Mouse (Mus musculus) olfactory bulb, adult 2 months (tissue): ENCODE data around the gene Camk1.

Source experiments
- CTCF ChIP-seq: fragments of 200-500 bp; IDR thresholded peaks from 2 replicates; pipeline ENCODE4 v1.5.1; 2012; ENCODE audit warnings: low read depth, mild to moderate bottlenecking, low read length, moderate library complexity; ENCODE audit not compliant: insufficient read depth
- POLR2A ChIP-seq: fragments of 200-500 bp; IDR thresholded peaks from 2 replicates; pipeline ENCODE4 v1.6.1; 2012; ENCODE audit warnings: mild to moderate bottlenecking, low read depth, low read length, moderate library complexity; ENCODE audit not compliant: insufficient read depth

GRCm38 (mm10) chr6:113377496-113378385 lies 34.0 kb upstream of the Camk1 start, which contains the start of the genes Tada3 and Arpc4:
- TF ChIP-seq CTCF (no peak), POLR2A (peak; percentile 49)
